Mouse (Mus musculus): Measurements from ENCODE around the gene Kantr.
"Not testable (repeated sequence)": the region's sequence is repeated elsewhere in the genome, so short reads cannot be mapped to it uniquely, and the experiment has no call there.

The Kantr gene

GRCm38 (mm10) chrX:152326996-152327688 lies at the start of gene Kantr:
Gene Kantr, minus strand, starts transcription at chrX:152327495.
- DNase-seq (ENCODE audit: extremely low read depth, low read depth), result peak; percentile 96

GRCm38 (mm10) chrX:152368397-152369273 lies 41.3 kb upstream of the Kantr start, which contains the start of gene Gpr173:
Gene Gpr173, minus strand, starts transcription at chrX:152368704.
- DNase-seq (ENCODE audit: extremely low read depth, low read depth), result no peak

- DNase-seq (ENCODE audit: extremely low read depth, low read depth), result no peak
These were observed 40.7 kb upstream of the Kantr start for GRCm38 (mm10) chrX:152368054-152368396.

GRCm38 (mm10) chrX:152366418-152366817 lies 39.1 kb upstream of the Kantr start:
- DNase-seq (ENCODE audit: extremely low read depth, low read depth), result no peak

GRCm38 (mm10) chrX:152352553-152353153 lies 25.4 kb upstream of the Kantr start:
- DNase-seq (ENCODE audit: extremely low read depth, low read depth), result peak; percentile 64

- no peak for DNase-seq (ENCODE audit: extremely low read depth, low read depth)
These were observed 19.7 kb upstream of the Kantr start for GRCm38 (mm10) chrX:152347041-152347440.

GRCm38 (mm10) chrX:152346587-152346986 lies 19.3 kb upstream of the Kantr start:
- DNase-seq (ENCODE audit: extremely low read depth, low read depth), result no peak

GRCm38 (mm10) chrX:152342903-152343302 lies 15.6 kb upstream of the Kantr start:
- DNase-seq (ENCODE audit: extremely low read depth, low read depth), result no peak

- peak; percentile 99 for DNase-seq (ENCODE audit: extremely low read depth, low read depth)
These were observed 15.1 kb upstream of the Kantr start, which contains the start of gene Tspyl2 for GRCm38 (mm10) chrX:152342358-152342901. Gene Tspyl2, minus strand, starts transcription at chrX:152342425.

- DNase-seq (ENCODE audit: extremely low read depth, low read depth), result no peak
These were observed 14.2 kb upstream of the Kantr start for GRCm38 (mm10) chrX:152341496-152341895.

- DNase-seq (ENCODE audit: extremely low read depth, low read depth), result peak; percentile 73
These were observed 9.4 kb upstream of the Kantr start for GRCm38 (mm10) chrX:152336546-152337332.

GRCm38 (mm10) chrX:152336123-152336522 lies 8.8 kb upstream of the Kantr start:
- DNase-seq (ENCODE audit: extremely low read depth, low read depth), result not testable (repeated sequence)

GRCm38 (mm10) chrX:152329400-152329799 lies 2.1 kb upstream of the Kantr start:
- not testable (repeated sequence) for DNase-seq (ENCODE audit: extremely low read depth, low read depth)

- DNase-seq (ENCODE audit: extremely low read depth, low read depth), result no peak
These were observed 376 bp upstream of the Kantr start for GRCm38 (mm10) chrX:152327689-152328052.

- DNase-seq (ENCODE audit: extremely low read depth, low read depth), result no peak
These were observed 3.7 kb downstream of the Kantr start for GRCm38 (mm10) chrX:152323584-152323983.

- DNase-seq (ENCODE audit: extremely low read depth, low read depth), result peak; percentile 84
These were observed 4.5 kb downstream of the Kantr start for GRCm38 (mm10) chrX:152322776-152323175.

- no peak for DNase-seq (ENCODE audit: extremely low read depth, low read depth)
These were observed 6.8 kb downstream of the Kantr start for GRCm38 (mm10) chrX:152320535-152320934.

GRCm38 (mm10) chrX:152307942-152308341 lies 19.4 kb downstream of the Kantr start:
- DNase-seq (ENCODE audit: extremely low read depth, low read depth), result peak; percentile 64

GRCm38 (mm10) chrX:152307371-152307770 lies 19.9 kb downstream of the Kantr start:
- peak; percentile 93 for DNase-seq (ENCODE audit: extremely low read depth, low read depth)

- DNase-seq (ENCODE audit: extremely low read depth, low read depth), result no peak
These were observed 21.1 kb downstream of the Kantr start for GRCm38 (mm10) chrX:152306224-152306623.

- not testable (repeated sequence) for DNase-seq (ENCODE audit: extremely low read depth, low read depth)
These were observed 40.3 kb downstream of the Kantr start for GRCm38 (mm10) chrX:152287026-152287425.

Data from MEL-GATA-1-ER (cell line).